Comparison of ENCODE assay signal across 9 mouse cellular contexts in genomic region chr3:40391631-40392030, GRCm38 (mm10).
DNase-seq lines count a peak whose midpoint lies in the region; ATAC-seq and TF ChIP-seq lines count a peak whose summit lies in the region.
"Had no signal": no experiment of that assay in that cellular context is flagged by ENCODE, and none has a peak within 500 bp of the region (broad histone marks: within the 10 kb centered on the region; RNA-seq: fewer than 3 reads in every experiment).

No protein-coding gene starts in this region.

- H3K9ac ChIP-seq in heart, adult 2 months (ENCODE audit: low read depth, low read length) = no peak overlapping the region
- H3K9ac ChIP-seq: stomach, embryonic 15.5 days had no signal

- 44% methylated on average over 6 of the region's 6 CpGs for WGBS in heart, adult 2 months
- WGBS in heart, embryonic 10.5 days = 53% methylated on average over 6 of the region's 6 CpGs
- WGBS in cerebellum, adult 2 months = 33% methylated on average over 6 of the region's 6 CpGs

- peak; percentile 95 for ATAC-seq in megakaryocyte progenitor cell, adult 5-6 weeks (replicated peaks; ENCODE audit: poor library complexity)

- DNase-seq in heart, adult 2 months = no peak
- no peak for DNase-seq in heart, embryonic 10.5 days (ENCODE audit: low spot score)
- peak; percentile 14 to 34 for DNase-seq in cerebellum, adult 2 months
- peak; percentile 86 for DNase-seq in forelimb bud, embryonic 11.5 days (ENCODE audit: low read depth, low spot score)
- peak; percentile 37 to 55 for DNase-seq in layer of hippocampus, adult 2 months (ENCODE audit: low spot score in 2 of 2)
- DNase-seq in thymus, postnatal 25 days = peak; percentile 22

- no peaks in the 10 kb centered on the region for H3K9me3 ChIP-seq in heart, embryonic 10.5 days
- no peaks in the 10 kb centered on the region for H3K9me3 ChIP-seq in E14TG2a.4 (ENCODE audit: low read length)
- H3K9me3 ChIP-seq: stomach, embryonic 15.5 days had no signal

- H3K27ac ChIP-seq in heart, adult 2 months = no peak overlapping the region
- H3K27ac ChIP-seq in heart, embryonic 10.5 days = no peak overlapping the region
- H3K27ac ChIP-seq in cerebellum, adult 2 months (ENCODE audit: insufficient read depth, low read length) = no peak overlapping the region
- H3K27ac ChIP-seq in layer of hippocampus, adult 2 months = no peak overlapping the region
- H3K27ac ChIP-seq: stomach, embryonic 15.5 days had no signal

- H3K4me1 ChIP-seq in heart, adult 2 months (ENCODE audit: control insufficient read depth, insufficient read depth, low read length) = no peaks in the 10 kb centered on the region
- H3K4me1 ChIP-seq in heart, embryonic 10.5 days = no peaks in the 10 kb centered on the region
- no peaks in the 10 kb centered on the region for H3K4me1 ChIP-seq in E14TG2a.4 (replicated peaks; ENCODE audit: low read depth, low read length)
- no peaks in the 10 kb centered on the region for H3K4me1 ChIP-seq in cerebellum, adult 2 months (ENCODE audit: control insufficient read depth, insufficient read depth, low read length)
- H3K4me1 ChIP-seq: stomach, embryonic 15.5 days had no signal

- H3K4me3 ChIP-seq in heart, adult 2 months = no peak overlapping the region
- no peak overlapping the region for H3K4me3 ChIP-seq in heart, embryonic 10.5 days
- no peak overlapping the region for H3K4me3 ChIP-seq in E14TG2a.4 (replicated peaks; ENCODE audit: low read length)
- H3K4me3 ChIP-seq in cerebellum, adult 2 months (replicated peaks; ENCODE audit: insufficient read depth, low read depth, low read length) = no peak overlapping the region
- H3K4me3 ChIP-seq in layer of hippocampus, adult 2 months = no peak overlapping the region
- H3K4me3 ChIP-seq: stomach, embryonic 15.5 days had no signal

- TF ChIP-seq POLR2A in heart, adult 2 months (IDR thresholded peaks at IDR 0.05; ENCODE audit: insufficient read depth, low read depth, low read length) = no peak
- TF ChIP-seq POLR2A in cerebellum, adult 2 months (IDR thresholded peaks at IDR 0.05; ENCODE audit: borderline replicate concordance, insufficient read depth, low read length) = no peak

- TF ChIP-seq CTCF in heart, adult 2 months (IDR thresholded peaks at IDR 0.05) = peak; percentile 89
- TF ChIP-seq CTCF in E14TG2a.4 (conservative IDR thresholded peaks at IDR 0.05; ENCODE audit: low read length) = peak; percentile 80
- TF ChIP-seq CTCF in cerebellum, adult 2 months (IDR thresholded peaks at IDR 0.05; ENCODE audit: borderline replicate concordance, insufficient read depth, low read depth, low read length) = peak; percentile 58; the same call in 1 of the 2 replicates
- TF ChIP-seq CTCF in layer of hippocampus, adult 2 months (conservative IDR thresholded peaks at IDR 0.05) = peak; percentile 88

- H3K79me2 ChIP-seq in heart, adult 2 months (replicated peaks; ENCODE audit: control insufficient read depth, insufficient read depth, low read length) = no peaks in the 10 kb centered on the region

- TF ChIP-seq EP300 in heart, adult 2 months (IDR thresholded peaks at IDR 0.05; ENCODE audit: insufficient read depth, low read depth, low read length) = no peak

- intact Hi-C loops in heart, adult 2 months (cut with DNase I) = loop anchor here (1.0 to 2.0 kb wide), 2 partner anchors 53 to 1506 kb away; no protein-coding TSS in a partner anchor

- H3K36me3 ChIP-seq in heart, adult 2 months (ENCODE audit: control insufficient read depth, insufficient read depth, low read length) = no peaks in the 10 kb centered on the region
- H3K36me3 ChIP-seq in heart, embryonic 10.5 days = no peaks in the 10 kb centered on the region
- H3K36me3 ChIP-seq in E14TG2a.4 (ENCODE audit: insufficient read depth, low read length) = no peaks in the 10 kb centered on the region
- H3K36me3 ChIP-seq: stomach, embryonic 15.5 days had no signal

- H3K27me3 ChIP-seq in heart, adult 2 months (ENCODE audit: control insufficient read depth, insufficient read depth, low read length) = no peaks in the 10 kb centered on the region
- H3K27me3 ChIP-seq in heart, embryonic 10.5 days (ENCODE audit: insufficient read depth, poor library complexity, severe bottlenecking) = peaks cover 4% of the 10 kb centered on the region
- no peaks in the 10 kb centered on the region for H3K27me3 ChIP-seq in E14TG2a.4 (ENCODE audit: insufficient read depth, low read length)
- H3K27me3 ChIP-seq in cerebellum, adult 2 months (ENCODE audit: control insufficient read depth, insufficient read depth, low read length) = no peaks in the 10 kb centered on the region
- H3K27me3 ChIP-seq: stomach, embryonic 15.5 days had no signal

Comparison
In these comparisons a context has a peak if more than half of its experiments do, and no peak if none do; other contexts are left out.
1. DNase-seq: peak in cerebellum, adult 2 months (2 of 2), forelimb bud, embryonic 11.5 days (single experiment), layer of hippocampus, adult 2 months (2 of 2) and thymus, postnatal 25 days (single experiment); none in heart, adult 2 months (0 of 2) and heart, embryonic 10.5 days (single experiment).
2. Peak in every context shown above with its lines, with median percentiles within 50 percentile points of each other: CTCF ChIP-seq.